Mouse (Mus musculus): Measurements from ENCODE around the gene Ptprm. TPM values are rescaled to one million over a fixed set of nuclear protein-coding genes. Genes with fewer than 3 reads are reported as not detected.

Gene Ptprm
- polyA plus RNA-seq, 1 experiment from 2014 or later: 10.4 TPM

GRCm38 (mm10) chr17:66749976-66750375, 604.3 kb downstream of the Ptprm start:
- no peaks in the 10 kb centered on the region for H3K4me1 ChIP-seq (ENCODE audit: control insufficient read depth, insufficient read depth, low read length)
- no peak overlapping the region for H3K9ac ChIP-seq (ENCODE audit: low read length)
- H3K36me3 ChIP-seq (ENCODE audit: control insufficient read depth, insufficient read depth, low read length): no peaks in the 10 kb centered on the region
- no peaks in the 10 kb centered on the region for H3K9me3 ChIP-seq (ENCODE audit: control insufficient read depth, low read length)
- WGBS: 85% methylated on average over 7 of the region's 7 CpGs
- no peak for DNase-seq (ENCODE audit: low spot score)
- H3K4me2 ChIP-seq (ENCODE audit: low read depth, severe bottlenecking): no peak overlapping the region
- H3K27ac ChIP-seq (replicated peaks; ENCODE audit: low read depth, low read length): no peak overlapping the region
- H3K27me3 ChIP-seq (ENCODE audit: control insufficient read depth, insufficient read depth, low read length): 0 out of 2 replicates have a peak, but pooled peaks cover 3% of the 10 kb centered on the region
- ATAC-seq (ENCODE audit: insufficient number of reproducible peaks, low FRiP score, low TSS enrichment, low read depth): no peak
- H3K4me3 ChIP-seq (ENCODE audit: low read depth, low read length): no peak overlapping the region

- Histone ChIP-seq H3K4me1 (ENCODE audit: control insufficient read depth, insufficient read depth, low read length) (no peaks in the 10 kb centered on the region), H3K9me3 (ENCODE audit: control insufficient read depth, low read length) (no peaks in the 10 kb centered on the region), H3K9ac (ENCODE audit: low read length) (no peak overlapping the region), H3K4me3 (ENCODE audit: low read depth, low read length) (no peak overlapping the region), H3K27ac (replicated peaks; ENCODE audit: low read depth, low read length) (no peak overlapping the region), H3K27me3 (ENCODE audit: control insufficient read depth, insufficient read depth, low read length) (no peaks in the 10 kb centered on the region), H3K36me3 (ENCODE audit: control insufficient read depth, insufficient read depth, low read length) (no peaks in the 10 kb centered on the region), H3K4me2 (ENCODE audit: low read depth, severe bottlenecking) (no peak overlapping the region)
- DNase-seq (ENCODE audit: low spot score) (no peak), ATAC-seq (ENCODE audit: insufficient number of reproducible peaks, low FRiP score, low TSS enrichment, low read depth) (no peak)
- 87% methylated on average over 8 of the region's 8 CpGs for WGBS
Measured at GRCm38 (mm10) chr17:66746506-66746905, 607.8 kb downstream of the Ptprm start.

DNA sequence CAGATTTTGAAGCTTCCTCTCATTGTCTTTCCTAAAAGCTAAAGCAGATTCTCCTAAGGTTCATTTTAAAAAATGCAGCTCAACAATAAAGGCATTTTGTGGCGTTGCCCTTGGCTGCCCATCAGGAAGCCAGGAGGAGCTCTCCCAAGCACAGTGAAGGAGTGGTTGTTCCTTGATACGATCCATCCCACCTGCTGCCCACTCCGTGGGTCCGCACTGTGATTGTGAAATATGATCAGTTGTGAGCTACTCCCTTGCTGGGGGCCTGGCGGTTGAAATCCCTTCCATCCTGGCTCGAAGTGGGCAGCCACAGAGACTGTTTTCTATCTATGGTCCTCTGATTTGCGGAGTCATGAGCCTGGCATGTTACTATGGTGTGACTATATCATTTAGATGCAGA, 610.9 kb downstream of the Ptprm start:
- 49% methylated on average over 7 of the region's 7 CpGs for WGBS
- Histone ChIP-seq H3K9me3 (ENCODE audit: control insufficient read depth, low read length) (no peaks in the 10 kb centered on the region), H3K4me1 (ENCODE audit: control insufficient read depth, insufficient read depth, low read length) (no peaks in the 10 kb centered on the region), H3K9ac (ENCODE audit: low read length) (no peak overlapping the region), H3K4me3 (ENCODE audit: low read depth, low read length) (no peak overlapping the region), H3K27ac (replicated peaks; ENCODE audit: low read depth, low read length) (no peak overlapping the region), H3K36me3 (ENCODE audit: control insufficient read depth, insufficient read depth, low read length) (no peaks in the 10 kb centered on the region), H3K27me3 (ENCODE audit: control insufficient read depth, insufficient read depth, low read length) (0 out of 2 replicates have a peak, but pooled peaks cover 3% of the 10 kb centered on the region), H3K4me2 (ENCODE audit: low read depth, severe bottlenecking) (no peak overlapping the region)
- DNase-seq (ENCODE audit: low spot score): no peak
- ATAC-seq (ENCODE audit: insufficient number of reproducible peaks, low FRiP score, low TSS enrichment, low read depth): no peak

DNA sequence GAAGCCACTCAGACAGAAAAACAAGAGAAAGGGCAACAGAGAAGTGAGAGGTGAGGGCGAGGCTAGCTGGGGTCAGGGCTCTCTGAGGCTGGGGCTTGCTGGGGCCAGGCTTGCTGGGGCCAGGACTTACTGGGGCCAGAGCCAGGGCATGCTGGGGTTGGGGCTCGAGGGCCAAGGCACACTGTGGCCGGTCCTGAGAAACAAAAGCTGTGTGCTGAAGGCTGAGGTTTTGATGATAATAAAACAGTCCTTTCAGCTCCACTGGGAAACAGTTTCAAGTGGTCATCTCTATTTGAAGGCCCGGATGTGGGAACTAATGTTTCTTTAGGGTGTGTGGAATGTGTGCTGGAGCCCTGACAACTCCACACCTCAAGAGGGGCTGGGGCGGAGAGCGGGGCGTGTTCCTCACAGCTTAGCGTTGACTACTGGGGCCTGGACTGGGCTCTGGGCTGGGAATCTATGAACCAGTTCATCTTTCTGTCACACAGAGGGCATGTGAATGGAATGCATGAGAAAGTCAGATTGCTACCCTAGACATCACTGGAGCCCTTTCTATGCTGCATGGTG, 615.4 kb downstream of the Ptprm start:
- Histone ChIP-seq H3K27ac (replicated peaks; ENCODE audit: low read depth, low read length) (no peak overlapping the region), H3K9ac (ENCODE audit: low read length) (no peak overlapping the region), H3K4me1 (ENCODE audit: control insufficient read depth, insufficient read depth, low read length) (no peaks in the 10 kb centered on the region), H3K4me2 (ENCODE audit: low read depth, severe bottlenecking) (no peak overlapping the region), H3K9me3 (ENCODE audit: control insufficient read depth, low read length) (no peaks in the 10 kb centered on the region), H3K36me3 (ENCODE audit: control insufficient read depth, insufficient read depth, low read length) (no peaks in the 10 kb centered on the region), H3K4me3 (ENCODE audit: low read depth, low read length) (no peak overlapping the region), H3K27me3 (ENCODE audit: control insufficient read depth, insufficient read depth, low read length) (0 out of 2 replicates have a peak, but pooled peaks cover 3% of the 10 kb centered on the region)
- WGBS: 75% methylated on average over 8 of the region's 8 CpGs
- ATAC-seq (ENCODE audit: insufficient number of reproducible peaks, low FRiP score, low TSS enrichment, low read depth) (no peak), DNase-seq (ENCODE audit: low spot score) (no peak)

- Histone ChIP-seq H3K27ac (replicated peaks; ENCODE audit: low read depth, low read length) (no peak overlapping the region), H3K9ac (ENCODE audit: low read length) (no peak overlapping the region), H3K27me3 (ENCODE audit: control insufficient read depth, insufficient read depth, low read length) (0 out of 2 replicates have a peak, but pooled peaks cover 3% of the 10 kb centered on the region), H3K4me1 (ENCODE audit: control insufficient read depth, insufficient read depth, low read length) (no peaks in the 10 kb centered on the region), H3K36me3 (ENCODE audit: control insufficient read depth, insufficient read depth, low read length) (no peaks in the 10 kb centered on the region), H3K4me2 (ENCODE audit: low read depth, severe bottlenecking) (no peak overlapping the region), H3K4me3 (ENCODE audit: low read depth, low read length) (no peak overlapping the region), H3K9me3 (ENCODE audit: control insufficient read depth, low read length) (no peaks in the 10 kb centered on the region)
- ATAC-seq (ENCODE audit: insufficient number of reproducible peaks, low FRiP score, low TSS enrichment, low read depth): no peak
- DNase-seq (ENCODE audit: low spot score): no peak
- WGBS: 75% methylated on average over 6 of the region's 6 CpGs
Measured at GRCm38 (mm10) chr17:66738331-66738730, 615.9 kb downstream of the Ptprm start.

DNA sequence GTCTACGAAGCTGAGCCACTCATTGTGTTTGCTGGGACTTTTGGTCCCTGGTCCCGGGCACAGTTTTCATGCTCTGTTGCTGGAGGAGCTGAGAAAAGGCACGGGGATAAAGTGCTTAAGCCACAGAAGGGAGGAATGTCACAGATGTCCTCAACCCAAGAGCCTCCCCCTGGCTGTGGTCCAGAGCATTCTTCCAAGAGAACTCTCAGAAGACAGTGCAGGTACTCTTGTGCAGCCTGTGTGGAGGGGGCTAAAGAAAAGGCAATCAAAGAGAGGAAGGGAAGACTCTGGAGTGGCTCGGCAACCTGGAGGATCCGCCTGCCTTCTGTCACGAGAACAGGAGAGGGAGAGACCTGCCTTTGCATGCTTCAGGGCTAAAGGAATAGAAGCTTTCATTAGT, 617.8 kb downstream of the Ptprm start:
- WGBS: 71% methylated on average over 6 of the region's 6 CpGs
- H3K4me3 ChIP-seq (ENCODE audit: low read depth, low read length): no peak overlapping the region
- DNase-seq (ENCODE audit: low spot score) (no peak), ATAC-seq (ENCODE audit: insufficient number of reproducible peaks, low FRiP score, low TSS enrichment, low read depth) (no peak)
- no peak overlapping the region for H3K9ac ChIP-seq (ENCODE audit: low read length)
- H3K27ac ChIP-seq (replicated peaks; ENCODE audit: low read depth, low read length): no peak overlapping the region
- 0 out of 2 replicates have a peak, but pooled peaks cover 3% of the 10 kb centered on the region for H3K27me3 ChIP-seq (ENCODE audit: control insufficient read depth, insufficient read depth, low read length)
- H3K9me3 ChIP-seq (ENCODE audit: control insufficient read depth, low read length): no peaks in the 10 kb centered on the region
- no peaks in the 10 kb centered on the region for H3K4me1 ChIP-seq (ENCODE audit: control insufficient read depth, insufficient read depth, low read length)
- H3K36me3 ChIP-seq (ENCODE audit: control insufficient read depth, insufficient read depth, low read length): no peaks in the 10 kb centered on the region
- no peak overlapping the region for H3K4me2 ChIP-seq (ENCODE audit: low read depth, severe bottlenecking)

GRCm38 (mm10) chr17:66733541-66733940, 620.7 kb downstream of the Ptprm start:
- Histone ChIP-seq H3K9ac (ENCODE audit: low read length) (no peak overlapping the region), H3K4me3 (ENCODE audit: low read depth, low read length) (no peak overlapping the region), H3K9me3 (ENCODE audit: control insufficient read depth, low read length) (no peaks in the 10 kb centered on the region), H3K4me2 (ENCODE audit: low read depth, severe bottlenecking) (no peak overlapping the region), H3K27me3 (ENCODE audit: control insufficient read depth, insufficient read depth, low read length) (no peaks in the 10 kb centered on the region), H3K27ac (replicated peaks; ENCODE audit: low read depth, low read length) (no peak overlapping the region), H3K4me1 (ENCODE audit: control insufficient read depth, insufficient read depth, low read length) (no peaks in the 10 kb centered on the region), H3K36me3 (ENCODE audit: control insufficient read depth, insufficient read depth, low read length) (no peaks in the 10 kb centered on the region)
- DNase-seq (ENCODE audit: low spot score): no peak
- ATAC-seq (ENCODE audit: insufficient number of reproducible peaks, low FRiP score, low TSS enrichment, low read depth): no peak
- WGBS: 80% methylated on average over 12 of the region's 12 CpGs

- no peak for ATAC-seq (ENCODE audit: insufficient number of reproducible peaks, low FRiP score, low TSS enrichment, low read depth)
Measured at GRCm38 (mm10) chr17:66729979-66730378, 624.3 kb downstream of the Ptprm start.

GRCm38 (mm10) chr17:66720992-66721351, 633.3 kb downstream of the Ptprm start:
- Histone ChIP-seq H3K27ac (replicated peaks; ENCODE audit: low read depth, low read length) (no peak overlapping the region), H3K9ac (ENCODE audit: low read length) (no peak overlapping the region), H3K36me3 (ENCODE audit: control insufficient read depth, insufficient read depth, low read length) (no peaks in the 10 kb centered on the region), H3K4me2 (ENCODE audit: low read depth, severe bottlenecking) (no peak overlapping the region), H3K9me3 (ENCODE audit: control insufficient read depth, low read length) (no peaks in the 10 kb centered on the region), H3K27me3 (ENCODE audit: control insufficient read depth, insufficient read depth, low read length) (no peaks in the 10 kb centered on the region), H3K4me1 (ENCODE audit: control insufficient read depth, insufficient read depth, low read length) (no peaks in the 10 kb centered on the region), H3K4me3 (ENCODE audit: low read depth, low read length) (no peak overlapping the region)
- DNase-seq (ENCODE audit: low spot score) (no peak), ATAC-seq (ENCODE audit: insufficient number of reproducible peaks, low FRiP score, low TSS enrichment, low read depth) (no peak)
- WGBS: 62% methylated on average over 9 of the region's 9 CpGs

More at GRCm38 (mm10) chr17:66729979-66730378, 624.3 kb downstream of the Ptprm start:
- Histone ChIP-seq H3K9me3 (ENCODE audit: control insufficient read depth, low read length) (no peaks in the 10 kb centered on the region), H3K27ac (replicated peaks; ENCODE audit: low read depth, low read length) (no peak overlapping the region), H3K9ac (ENCODE audit: low read length) (no peak overlapping the region), H3K4me1 (ENCODE audit: control insufficient read depth, insufficient read depth, low read length) (no peaks in the 10 kb centered on the region), H3K36me3 (ENCODE audit: control insufficient read depth, insufficient read depth, low read length) (no peaks in the 10 kb centered on the region), H3K27me3 (ENCODE audit: control insufficient read depth, insufficient read depth, low read length) (no peaks in the 10 kb centered on the region), H3K4me3 (ENCODE audit: low read depth, low read length) (no peak overlapping the region), H3K4me2 (ENCODE audit: low read depth, severe bottlenecking) (no peak overlapping the region)
- no peak for DNase-seq (ENCODE audit: low spot score)
- WGBS: 59% methylated on average over 6 of the region's 6 CpGs

Measured in limb, embryonic 11.5 days (tissue).